Mouse (Mus musculus) cerebellum, adult 2 months (tissue): Measurements from ENCODE around the gene Klc4.

Experiments
- CTCF ChIP-seq: fragments of 200-500 bp; IDR thresholded peaks from 2 replicates; pipeline ENCODE4 v1.5.1; 2011; ENCODE audit warnings: low read depth, mild to moderate bottlenecking, control low read depth, low read length, moderate library complexity, borderline replicate concordance; ENCODE audit not compliant: insufficient read depth
- POLR2A ChIP-seq: fragments of 200-500 bp; IDR thresholded peaks from 2 replicates; pipeline ENCODE4 v1.6.1; 2011; ENCODE audit warnings: low read length, control low read depth, borderline replicate concordance; ENCODE audit not compliant: insufficient read depth

DNA sequence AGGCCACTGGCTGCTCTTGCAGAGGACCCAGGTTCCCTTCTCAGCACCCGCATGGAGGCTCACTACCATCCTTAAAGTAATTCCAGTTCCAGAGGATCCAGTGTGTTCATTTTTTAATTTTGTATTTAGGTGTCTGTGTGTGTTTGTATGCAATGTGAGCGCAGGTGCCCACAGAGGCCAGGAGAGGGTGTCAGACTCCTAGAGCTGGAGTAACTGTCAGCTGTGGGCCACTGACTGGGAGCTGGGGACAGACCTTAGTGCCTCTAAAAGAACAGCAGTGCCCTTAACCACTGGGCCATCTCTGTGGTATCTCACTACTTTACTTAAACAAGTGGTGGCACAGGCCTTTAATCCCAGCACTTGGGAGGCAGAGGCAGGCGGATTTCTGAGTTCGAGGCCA is 42.6 kb downstream of the Klc4 start:
- TF ChIP-seq POLR2A = no peak
- TF ChIP-seq CTCF = no peak
